Mouse (Mus musculus) retina, postnatal 7 days (tissue): ENCODE data around the gene Cd3eap.
A peak's percentile ranks its signal among the peaks of the same experiment; 100 is the strongest.

Experiments
- DNase-seq: peaks from one replicate; pipeline ENCODE4 v3.0.0-alpha.2; 2012; ENCODE audit warnings: low read depth, low spot score

The Cd3eap gene

GRCm38 (mm10) chr7:19308454-19309277 lies 50.6 kb downstream of the Cd3eap start:
- peak; percentile 89 for DNase-seq

GRCm38 (mm10) chr7:19307739-19308453 lies 51.4 kb downstream of the Cd3eap start:
- DNase-seq: peak; percentile 73

- DNase-seq: no peak
These were observed 52.2 kb downstream of the Cd3eap start for GRCm38 (mm10) chr7:19306819-19307738.
